Mouse (Mus musculus) mouse trophoblast stem cell (cell line): ENCODE measurements around the gene Stk40.
"Not testable (repeated sequence)": the region's sequence is repeated elsewhere in the genome, so short reads cannot be mapped to it uniquely, and the experiment has no call there.

Source experiments
- in situ Hi-C, 2 experiments: fragments of 300-500 bp; cut with MseI, MboI; formaldehyde crosslinking; loops; 2 replicates in 1 of 2; 3 replicates in 1 of 2; pipeline ENCODE4 v1.15.1; 2025

Gene Stk40

GRCm38 (mm10) chr4:126155183-126155582, 51.4 kb downstream of the Stk40 start:
- in situ Hi-C loops: no loop called here

GRCm38 (mm10) chr4:126155869-126156268, 52.1 kb downstream of the Stk40 start:
- in situ Hi-C loops: no loop called here

GRCm38 (mm10) chr4:126156617-126157016, 52.9 kb downstream of the Stk40 start:
- in situ Hi-C loops: no loop called here

- in situ Hi-C loops: no loop called here
These were observed 53.8 kb downstream of the Stk40 start for GRCm38 (mm10) chr4:126157562-126157961.

GRCm38 (mm10) chr4:126159455-126159854, 55.7 kb downstream of the Stk40 start:
- in situ Hi-C loops: no loop called here

GRCm38 (mm10) chr4:126160981-126161380, 57.2 kb downstream of the Stk40 start:
- in situ Hi-C loops: no loop called here

- in situ Hi-C loops: no loop called here
These were observed 57.7 kb downstream of the Stk40 start for GRCm38 (mm10) chr4:126161456-126161855.

- in situ Hi-C loops: no loop called here
These were observed 58.2 kb downstream of the Stk40 start for GRCm38 (mm10) chr4:126161986-126162385.

GRCm38 (mm10) chr4:126162544-126163066, 58.8 kb downstream of the Stk40 start:
- in situ Hi-C loops: no loop called here

- in situ Hi-C loops: no loop called here
These were observed 59.4 kb downstream of the Stk40 start, which contains the start of gene Sh3d21 for GRCm38 (mm10) chr4:126163067-126163659. Gene Sh3d21, minus strand, starts transcription at chr4:126163491.

- in situ Hi-C loops: no loop called here
These were observed 59.9 kb downstream of the Stk40 start for GRCm38 (mm10) chr4:126163685-126164084.

- in situ Hi-C loops: not testable (repeated sequence)
These were observed 61.3 kb downstream of the Stk40 start for GRCm38 (mm10) chr4:126165092-126165491.

- in situ Hi-C loops: no loop called here
These were observed 62.3 kb downstream of the Stk40 start for GRCm38 (mm10) chr4:126166084-126166483.

- in situ Hi-C loops: no loop called here
These were observed 65.1 kb downstream of the Stk40 start for GRCm38 (mm10) chr4:126168851-126169250.

- in situ Hi-C loops: not testable (repeated sequence)
These were observed 67.0 kb downstream of the Stk40 start for GRCm38 (mm10) chr4:126170737-126171136.

GRCm38 (mm10) chr4:126173800-126174199, 70.0 kb downstream of the Stk40 start:
- in situ Hi-C loops: no loop called here

- in situ Hi-C loops: not testable (repeated sequence)
These were observed 72.2 kb downstream of the Stk40 start for GRCm38 (mm10) chr4:126175980-126176379.

- in situ Hi-C loops: no loop called here
These were observed 77.6 kb downstream of the Stk40 start for GRCm38 (mm10) chr4:126181170-126181957.

GRCm38 (mm10) chr4:126183034-126183433, 79.3 kb downstream of the Stk40 start:
- in situ Hi-C loops: no loop called here

- in situ Hi-C loops: no loop called here
These were observed 83.3 kb downstream of the Stk40 start for GRCm38 (mm10) chr4:126187096-126187495.
